Mouse (Mus musculus) hindbrain, embryonic 12.5 days (tissue): ENCODE results near the gene Lfng. TPM values are rescaled to one million over a fixed set of nuclear protein-coding genes. Genes with fewer than 3 reads are reported as not detected.

Experiments used
- ATAC-seq: fragments of 200-750 bp; cut with Nextera tagmentation; 2 replicates; pipeline ENCODE4 v1.8.0; 2017; ENCODE audit warnings: moderate TSS enrichment; ENCODE audit not compliant: low FRiP score
- H3K27ac ChIP-seq: fragments of 300-500 bp; sonication (generic); 2 replicates; pipeline ENCODE4 v1.5.1; 2016; ENCODE audit warnings: mild to moderate bottlenecking
- H3K27me3 ChIP-seq: fragments of 300-500 bp; sonication (generic); 2 replicates; pipeline ENCODE4 v1.6.1; 2016; ENCODE audit warnings: mild to moderate bottlenecking
- H3K36me3 ChIP-seq: fragments of 300-500 bp; sonication (generic); 2 replicates; pipeline ENCODE4 v1.6.1; 2016; ENCODE audit warnings: mild to moderate bottlenecking
- H3K4me1 ChIP-seq: fragments of 300-500 bp; sonication (generic); 2 replicates; pipeline ENCODE4 v1.6.1; 2016
- H3K4me2 ChIP-seq: fragments of 300-500 bp; sonication (generic); replicated peaks from 2 replicates; pipeline ENCODE4 v1.6.1; 2016; ENCODE audit warnings: mild to moderate bottlenecking
- H3K4me3 ChIP-seq: fragments of 300-500 bp; sonication (generic); 2 replicates; pipeline ENCODE4 v1.5.1; 2016; ENCODE audit warnings: mild to moderate bottlenecking
- H3K9ac ChIP-seq: fragments of 300-500 bp; sonication (generic); 2 replicates; pipeline ENCODE4 v1.6.1; 2016; ENCODE audit warnings: mild to moderate bottlenecking, moderate library complexity
- H3K9me3 ChIP-seq: fragments of 300-500 bp; sonication (generic); replicated peaks from 2 replicates; pipeline ENCODE4 v1.6.1; 2016; ENCODE audit warnings: mild to moderate bottlenecking
- WGBS: fragments of 180-500 bp; shearing (Covaris S2); methylation state at CpG from one replicate; pipeline ENCODE4 v1.1.7; 2016; 5-methylcytosine and 5-hydroxymethylcytosine counted together
- polyA plus RNA-seq: library from polyadenylated mRNA; unstranded; fragments of >200 nt; fragmentation: Nextera tagmentation; extraction: Ambion mirVana; gene quantifications from 2 replicates; pipeline ENCODE4 v1.2.1, GENCODE M21; 2016

Lfng gene
- polyA plus RNA-seq, 1 experiment from 2014 or later, result 27.6 TPM

- Histone ChIP-seq H3K27me3 (no peaks in the 10 kb centered on the region), H3K9me3 (no peaks in the 10 kb centered on the region), H3K9ac (no peak overlapping the region), H3K4me2 (no peak overlapping the region), H3K27ac (0 out of 2 replicates have a peak overlapping the region, but pooled peaks have one; percentile 4), H3K4me3 (no peak overlapping the region), H3K36me3 (no peaks in the 10 kb centered on the region), H3K4me1 (peaks cover 13% of the 10 kb centered on the region)
- 53% methylated on average over 10 of the region's 10 CpGs for WGBS
- no peak for ATAC-seq
Measured at GRCm38 (mm10) chr5:140571673-140572072, 35.4 kb upstream of the Lfng start.

- Histone ChIP-seq H3K36me3 (no peaks in the 10 kb centered on the region), H3K9ac (no peak overlapping the region), H3K27ac (no peak overlapping the region), H3K9me3 (no peaks in the 10 kb centered on the region), H3K4me3 (no peak overlapping the region), H3K4me1 (peaks cover 9% of the 10 kb centered on the region), H3K27me3 (no peaks in the 10 kb centered on the region), H3K4me2 (no peak overlapping the region)
- WGBS, result 70% methylated on average over 6 of the region's 6 CpGs
- no peak for ATAC-seq
Measured at GRCm38 (mm10) chr5:140572611-140573010, 34.5 kb upstream of the Lfng start.

- ATAC-seq, result no peak
- H3K4me1 ChIP-seq, result peaks cover 26% of the 10 kb centered on the region
- H3K4me2 ChIP-seq, result no peak overlapping the region
- H3K9ac ChIP-seq, result no peak overlapping the region
- no peaks in the 10 kb centered on the region for H3K9me3 ChIP-seq
- H3K27me3 ChIP-seq, result no peaks in the 10 kb centered on the region
- no peaks in the 10 kb centered on the region for H3K36me3 ChIP-seq
- no peak overlapping the region for H3K4me3 ChIP-seq
- 57% methylated on average over 5 of the region's 5 CpGs for WGBS
- no peak overlapping the region for H3K27ac ChIP-seq
Measured at GRCm38 (mm10) chr5:140575381-140575866, 31.7 kb upstream of the Lfng start.

DNA sequence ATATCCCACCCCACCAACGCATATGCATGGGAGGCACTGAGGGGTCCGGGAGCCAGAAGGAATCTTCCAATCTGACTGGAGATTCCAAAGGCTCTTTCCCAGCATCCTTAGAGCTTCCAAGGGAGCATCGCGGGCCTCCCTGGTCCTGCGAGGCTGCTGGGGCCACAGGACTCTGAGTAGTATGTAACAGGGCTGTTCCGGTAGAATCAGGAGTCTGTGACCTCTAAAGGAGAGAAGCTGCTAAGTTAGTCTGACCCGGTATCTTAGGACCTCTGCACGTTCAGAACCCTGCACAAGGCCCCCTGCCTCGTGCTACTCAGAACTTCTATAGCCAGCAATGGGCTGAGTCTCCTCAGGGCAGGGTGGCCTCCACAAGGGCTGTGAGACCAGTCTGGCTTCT, 27.9 kb upstream of the Lfng start:
- Histone ChIP-seq H3K4me1 (peaks cover 53% of the 10 kb centered on the region), H3K4me3 (no peak overlapping the region), H3K9me3 (no peaks in the 10 kb centered on the region), H3K27ac (peak overlapping the region; percentile 55), H3K27me3 (no peaks in the 10 kb centered on the region), H3K9ac (no peak overlapping the region), H3K4me2 (peak overlapping the region; percentile 4; the same call in 1 of the 2 replicates), H3K36me3 (no peaks in the 10 kb centered on the region)
- no peak for ATAC-seq
- 25% methylated on average over 9 of the region's 9 CpGs for WGBS

- Histone ChIP-seq H3K27ac (peak overlapping the region; percentile 55), H3K9me3 (no peaks in the 10 kb centered on the region), H3K4me2 (peak overlapping the region; percentile 4; the same call in 1 of the 2 replicates), H3K9ac (no peak overlapping the region), H3K36me3 (no peaks in the 10 kb centered on the region), H3K27me3 (no peaks in the 10 kb centered on the region), H3K4me3 (no peak overlapping the region), H3K4me1 (peaks cover 58% of the 10 kb centered on the region)
- 4% methylated on average over 6 of the region's 6 CpGs for WGBS
- peak; percentile 73 for ATAC-seq
Measured at GRCm38 (mm10) chr5:140579771-140580170, 27.3 kb upstream of the Lfng start.

DNA sequence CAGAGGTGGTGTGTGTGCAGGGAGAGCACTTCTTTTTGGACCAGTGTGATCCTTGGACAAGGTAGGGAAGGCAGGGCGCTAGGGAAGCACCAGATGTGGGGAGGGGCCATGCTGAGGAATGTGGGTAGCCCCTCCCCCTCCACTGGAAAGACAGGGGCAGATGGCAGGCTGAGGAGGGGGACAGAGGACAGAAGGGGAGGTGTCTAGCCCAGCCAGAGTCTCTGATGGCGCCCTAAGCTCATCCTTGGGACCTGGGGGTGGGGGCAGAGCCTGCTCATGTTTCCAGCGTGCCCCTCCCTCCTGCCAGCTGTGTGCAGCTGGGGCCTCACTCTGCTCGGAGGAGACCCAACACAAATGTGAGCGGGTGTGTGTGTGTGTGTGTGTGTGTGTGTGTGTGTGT, 25.6 kb upstream of the Lfng start:
- whole genome bisulfite sequencing, result 3% methylated on average over 5 of the region's 5 CpGs
- H3K27ac ChIP-seq, result peak overlapping the region; percentile 40; the same call in 1 of the 2 replicates
- no peak for ATAC-seq

DNA sequence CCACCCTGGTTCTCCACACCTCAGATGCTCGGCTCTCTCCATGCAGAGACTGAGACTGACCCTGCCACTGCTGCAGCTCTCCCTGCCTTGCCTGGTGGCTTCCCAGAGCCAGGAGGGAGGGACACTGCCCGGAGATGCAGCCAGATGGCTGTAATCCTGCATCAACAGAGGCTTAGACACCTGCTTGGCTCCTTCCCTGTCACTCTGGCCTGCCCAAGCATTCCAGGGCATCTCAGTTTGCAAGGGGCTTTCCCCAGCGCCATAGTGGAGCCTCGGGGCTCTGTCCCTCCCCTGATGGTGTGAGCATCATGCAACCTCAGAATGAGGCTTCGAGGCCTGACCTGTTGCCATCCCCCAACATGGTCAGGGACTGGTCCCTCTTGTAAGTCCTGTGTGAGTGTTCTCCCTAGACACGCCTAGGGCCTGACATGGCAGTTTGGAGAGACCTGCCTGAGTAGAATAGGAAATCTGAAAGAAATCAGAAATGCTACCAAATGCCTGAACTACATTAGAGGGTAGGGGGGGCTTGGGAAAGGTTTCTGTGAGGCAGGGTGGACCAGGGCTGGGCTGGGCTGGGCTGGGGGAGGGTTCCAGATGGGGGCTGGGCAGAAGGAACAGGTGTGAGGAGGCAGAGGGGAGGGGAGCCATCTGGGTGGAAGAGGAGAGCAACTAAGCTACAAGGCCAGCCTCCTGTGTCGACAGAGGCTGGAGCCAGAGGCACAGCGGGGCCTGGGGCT, 24.0 kb upstream of the Lfng start:
- no peak overlapping the region for H3K4me3 ChIP-seq
- ATAC-seq, result peak; percentile 38
- H3K9ac ChIP-seq, result peak overlapping the region; percentile 5; the same call in 1 of the 2 replicates
- H3K27me3 ChIP-seq, result no peaks in the 10 kb centered on the region
- H3K4me2 ChIP-seq, result 0 out of 2 replicates have a peak overlapping the region, but pooled peaks have one; percentile 19
- H3K9me3 ChIP-seq, result no peaks in the 10 kb centered on the region
- H3K27ac ChIP-seq, result peak overlapping the region; percentile 86
- H3K36me3 ChIP-seq, result no peaks in the 10 kb centered on the region
- 16% methylated on average over 8 of the region's 8 CpGs for whole genome bisulfite sequencing
- H3K4me1 ChIP-seq, result peaks cover 65% of the 10 kb centered on the region

More for the DNA sequence above, 25.6 kb upstream of the Lfng start:
- Histone ChIP-seq H3K9me3 (no peaks in the 10 kb centered on the region), H3K27me3 (no peaks in the 10 kb centered on the region), H3K9ac (no peak overlapping the region), H3K36me3 (no peaks in the 10 kb centered on the region), H3K4me1 (peaks cover 63% of the 10 kb centered on the region), H3K4me2 (peak overlapping the region; percentile 18; the same call in 1 of the 2 replicates), H3K4me3 (no peak overlapping the region)

GRCm38 (mm10) chr5:140583732-140584368, 23.3 kb upstream of the Lfng start:
- peak; percentile 70 for ATAC-seq
- peak overlapping the region; percentile 20 for H3K4me2 ChIP-seq
- WGBS, result 17% methylated on average over 6 of the region's 6 CpGs
- H3K9ac ChIP-seq, result peak overlapping the region; percentile 36; the same call in 1 of the 2 replicates
- H3K4me3 ChIP-seq, result no peak overlapping the region
- H3K4me1 ChIP-seq, result peaks cover 59% of the 10 kb centered on the region
- peak overlapping the region; percentile 86 for H3K27ac ChIP-seq
- no peaks in the 10 kb centered on the region for H3K36me3 ChIP-seq
- H3K27me3 ChIP-seq, result no peaks in the 10 kb centered on the region
- H3K9me3 ChIP-seq, result no peaks in the 10 kb centered on the region

DNA sequence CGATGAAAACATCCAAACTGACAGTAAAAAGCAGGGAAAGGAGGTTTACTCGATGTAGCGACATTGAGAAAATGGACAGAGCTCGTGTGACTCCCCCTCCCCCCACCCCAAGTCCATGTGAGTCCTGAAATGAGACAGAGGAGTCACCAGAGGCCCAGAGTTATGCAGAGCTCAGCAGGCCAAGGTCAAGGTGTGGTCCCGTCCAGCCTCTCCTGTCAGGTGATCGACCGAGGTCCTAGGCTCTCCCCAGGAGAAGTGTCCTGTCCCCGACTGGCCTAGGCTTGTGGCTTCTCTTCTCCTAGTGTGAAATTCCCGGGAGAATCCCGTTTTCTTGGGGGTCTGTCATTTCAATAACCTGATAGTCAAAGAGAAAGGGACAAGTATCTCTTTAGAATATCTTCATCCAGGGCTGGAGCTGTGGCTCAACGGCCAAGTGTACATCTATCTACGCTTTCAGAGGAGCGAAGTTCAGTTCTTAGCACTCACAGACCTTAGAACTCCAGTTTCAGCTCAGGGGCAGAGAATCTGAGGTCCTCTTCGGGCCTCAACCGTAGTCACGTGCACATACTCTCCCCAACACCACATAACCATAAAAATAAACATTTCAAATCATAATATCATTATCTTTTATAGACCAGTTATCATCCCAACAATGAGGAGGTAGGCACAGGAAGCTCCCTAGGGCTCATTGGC, 17.9 kb upstream of the Lfng start:
- Histone ChIP-seq H3K4me2 (no peak overlapping the region), H3K4me1 (peaks cover 13% of the 10 kb centered on the region), H3K4me3 (no peak overlapping the region), H3K9me3 (no peaks in the 10 kb centered on the region), H3K27ac (no peak overlapping the region), H3K36me3 (no peaks in the 10 kb centered on the region), H3K9ac (no peak overlapping the region), H3K27me3 (0 out of 2 replicates have a peak, but pooled peaks cover 3% of the 10 kb centered on the region)
- ATAC-seq, result no peak
- WGBS, result 90% methylated on average over 16 of the region's 16 CpGs

DNA sequence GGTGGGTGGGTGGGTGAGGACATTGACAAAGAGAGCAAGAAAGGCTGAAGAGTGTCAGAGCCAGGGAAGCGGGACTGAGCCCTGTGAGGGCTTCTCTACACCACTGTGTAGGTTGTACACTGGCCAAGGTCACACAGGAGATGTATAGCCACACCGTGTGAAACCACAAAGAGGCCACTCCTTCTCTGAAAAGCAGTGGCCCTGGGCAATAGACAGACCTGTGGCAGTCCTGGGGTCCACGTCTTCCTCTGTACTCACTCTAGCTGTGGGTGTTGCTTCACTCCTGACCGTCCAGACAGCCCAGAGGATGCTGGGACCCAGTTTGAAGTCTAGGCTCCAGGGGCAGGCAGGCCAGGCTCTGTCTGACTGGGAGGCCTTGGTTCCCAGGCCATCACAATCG, 12.3 kb upstream of the Lfng start:
- no peak overlapping the region for H3K9ac ChIP-seq
- ATAC-seq, result no peak
- no peak overlapping the region for H3K4me3 ChIP-seq
- H3K36me3 ChIP-seq, result no peaks in the 10 kb centered on the region
- H3K9me3 ChIP-seq, result no peaks in the 10 kb centered on the region
- 0 out of 2 replicates have a peak, but pooled peaks cover 3% of the 10 kb centered on the region for H3K27me3 ChIP-seq
- no peak overlapping the region for H3K27ac ChIP-seq
- H3K4me1 ChIP-seq, result 0 out of 2 replicates have a peak, but pooled peaks cover 4% of the 10 kb centered on the region
- no peak overlapping the region for H3K4me2 ChIP-seq
- WGBS, result 62% methylated on average over 5 of the region's 5 CpGs

GRCm38 (mm10) chr5:140596426-140596825, 10.7 kb upstream of the Lfng start:
- no peak for ATAC-seq
- H3K4me2 ChIP-seq, result no peak overlapping the region
- no peak overlapping the region for H3K27ac ChIP-seq
- H3K9ac ChIP-seq, result no peak overlapping the region
- 0 out of 2 replicates have a peak, but pooled peaks cover under 1% of the 10 kb centered on the region for H3K27me3 ChIP-seq
- H3K4me3 ChIP-seq, result no peak overlapping the region
- H3K9me3 ChIP-seq, result no peaks in the 10 kb centered on the region
- 81% methylated on average over 3 of the region's 3 CpGs for WGBS
- 0 out of 2 replicates have a peak, but pooled peaks cover 6% of the 10 kb centered on the region for H3K4me1 ChIP-seq
- no peaks in the 10 kb centered on the region for H3K36me3 ChIP-seq
